Mouse (Mus musculus): ENCODE results near the gene 6030458C11Rik. TPM values are rescaled to one million over a fixed set of nuclear protein-coding genes. Genes with fewer than 3 reads are reported as not detected.
A peak's percentile ranks its signal among the peaks of the same experiment; 100 is the strongest.

6030458C11Rik gene
- polyA plus RNA-seq (2012; rRNA removed) = 6.2 and 9.1 TPM in 2 replicates

DNA sequence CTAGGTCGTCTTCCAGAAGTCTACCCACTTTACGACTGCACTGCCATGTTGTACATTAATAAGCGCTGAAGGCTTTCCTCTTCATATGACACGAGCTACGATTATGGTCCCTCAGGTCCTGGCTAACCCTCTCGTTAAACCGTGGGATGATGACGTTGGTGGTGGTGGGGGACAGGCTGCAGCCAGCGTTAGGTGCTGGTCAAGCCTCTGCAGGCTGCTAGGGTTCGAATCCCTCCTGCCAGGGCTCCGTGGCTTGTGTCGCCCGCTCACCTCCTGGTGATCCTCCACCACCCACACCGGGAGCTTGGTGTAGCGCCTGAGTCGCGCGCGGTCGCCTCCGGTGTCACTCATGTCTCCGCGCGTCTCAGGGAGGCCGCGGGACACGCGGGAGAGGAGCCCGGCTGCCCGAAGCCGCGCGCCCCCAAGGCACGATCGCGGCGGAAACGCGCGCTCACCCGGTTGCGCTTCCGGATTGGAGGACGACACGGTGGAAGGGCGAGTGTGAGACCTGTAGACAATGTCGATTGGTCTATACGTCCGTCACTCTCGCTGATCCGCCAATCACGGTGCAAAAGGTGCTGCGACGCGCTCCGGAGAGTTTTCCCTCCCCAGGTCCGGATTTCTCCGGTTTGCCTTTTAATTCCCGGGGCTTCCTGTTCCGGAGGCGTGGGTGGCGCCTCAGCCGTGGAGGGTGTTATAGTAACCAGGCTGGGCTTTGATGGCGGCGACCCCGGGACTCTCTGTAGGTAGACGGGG lies at the start of gene 6030458C11Rik, which contains the start of gene Drosha:
Gene 6030458C11Rik (minus strand): TSS at position 453 of the 756 bp plus-strand sequence.
Gene Drosha (plus strand): TSS at position 619 of the 756 bp plus-strand sequence.
- DNase-seq (ENCODE audit: low read depth, low spot score) = peak; percentile 100
- under 1% methylated on average over 67 of the region's 67 CpGs for WGBS

DNA sequence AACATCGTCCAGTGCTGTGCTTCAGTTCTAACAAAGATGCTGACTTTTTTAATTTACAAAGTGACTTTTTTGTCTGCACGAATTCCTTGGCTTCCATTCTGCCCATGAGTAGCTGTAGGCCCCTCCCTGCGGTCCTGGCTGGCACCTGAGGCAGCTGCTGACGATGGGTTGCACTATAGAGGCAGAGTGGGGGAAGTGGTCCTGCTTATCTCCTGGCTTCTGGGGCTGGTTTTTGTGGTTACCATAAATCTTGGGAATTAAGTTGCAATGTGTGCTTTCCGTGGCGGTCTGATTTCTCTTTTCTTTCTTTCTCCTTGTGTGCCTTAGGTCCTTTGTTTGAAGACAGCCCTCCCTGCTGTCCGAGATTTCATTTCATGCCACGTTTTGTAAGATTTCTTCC lies 42.8 kb upstream of the 6030458C11Rik start:
- no peak for DNase-seq (ENCODE audit: low read depth, low spot score)
- WGBS = 87% methylated on average over 8 of the region's 8 CpGs

DNA sequence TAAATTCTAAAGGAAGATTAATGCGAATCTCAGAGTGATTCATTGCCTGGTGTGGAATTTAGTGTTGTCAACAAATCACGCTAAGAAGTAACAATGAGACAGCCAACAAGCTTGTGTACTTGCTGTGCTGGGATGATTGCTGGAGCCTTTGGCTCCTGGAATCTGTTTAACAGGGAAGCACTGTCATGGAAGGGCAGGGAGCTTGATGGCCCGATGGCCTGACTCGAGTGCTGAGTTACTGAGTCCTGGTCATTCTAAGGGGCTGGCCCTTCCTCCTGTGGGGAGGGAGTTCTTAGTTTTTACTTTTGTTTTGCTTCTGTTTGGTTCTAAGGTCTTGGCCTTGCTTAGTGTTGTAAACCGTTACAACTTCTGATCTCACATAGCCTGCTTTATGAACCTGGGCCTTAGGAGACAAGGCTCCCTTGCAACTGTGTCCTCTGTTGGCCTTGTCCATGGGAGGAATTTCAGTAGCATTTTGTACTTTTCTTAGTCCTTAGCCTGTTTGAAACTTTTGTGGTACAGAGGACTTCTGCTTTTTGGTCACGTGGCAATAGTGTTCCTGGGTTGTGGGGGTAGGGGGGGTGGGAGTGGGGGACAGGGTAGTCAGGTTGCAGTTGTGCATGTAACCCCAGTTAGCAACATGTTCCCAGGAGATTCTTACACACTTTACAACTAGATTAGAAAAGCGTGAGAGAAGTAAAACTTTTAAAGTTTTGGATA lies 41.3 kb upstream of the 6030458C11Rik start:
- 68% methylated on average over 7 of the region's 7 CpGs for WGBS
- DNase-seq (ENCODE audit: low read depth, low spot score) = no peak

DNA sequence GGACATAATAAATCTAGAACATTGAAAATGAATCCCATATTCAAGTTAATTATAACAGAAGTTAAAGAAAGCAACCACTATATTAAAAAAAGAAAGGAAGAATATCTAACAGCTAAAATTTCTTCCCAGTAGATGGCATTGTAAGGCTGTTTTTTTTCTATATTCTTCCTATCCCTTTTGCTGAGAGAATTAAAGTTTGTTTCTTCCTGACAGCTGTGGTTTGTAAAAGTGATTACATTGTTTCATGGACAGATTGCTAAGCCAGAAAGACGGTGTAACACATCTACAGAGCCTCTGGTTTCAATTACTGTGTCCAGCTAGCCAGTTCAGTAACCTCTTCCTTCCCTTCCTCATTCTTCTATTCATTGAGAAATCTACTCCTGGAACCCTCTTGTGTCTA lies 39.2 kb upstream of the 6030458C11Rik start:
- WGBS = 71% methylated on average over 1 of the region's 1 CpGs
- no peak for DNase-seq (ENCODE audit: low read depth, low spot score)

DNA sequence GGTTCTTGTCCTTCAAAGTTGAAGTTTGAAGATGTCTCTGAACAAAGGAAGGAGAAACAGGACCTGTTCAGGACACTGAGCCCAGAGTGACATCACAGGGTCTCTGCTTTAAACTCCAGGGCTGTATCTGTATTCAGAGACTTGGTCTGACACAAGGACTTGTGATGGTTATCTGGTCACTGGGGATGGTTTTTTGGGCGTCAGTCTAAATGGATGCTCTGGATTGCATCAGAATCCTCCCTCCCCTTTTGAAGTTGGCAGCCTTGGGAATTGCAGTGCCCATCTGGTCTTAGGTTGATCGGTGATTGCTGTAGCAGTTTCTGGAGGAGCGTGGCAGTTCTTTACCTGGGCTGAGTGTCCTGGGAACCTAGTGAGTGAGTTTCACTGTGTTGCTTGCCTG lies 37.6 kb upstream of the 6030458C11Rik start:
- 89% methylated on average over 3 of the region's 3 CpGs for WGBS
- no peak for DNase-seq (ENCODE audit: low read depth, low spot score)

DNA sequence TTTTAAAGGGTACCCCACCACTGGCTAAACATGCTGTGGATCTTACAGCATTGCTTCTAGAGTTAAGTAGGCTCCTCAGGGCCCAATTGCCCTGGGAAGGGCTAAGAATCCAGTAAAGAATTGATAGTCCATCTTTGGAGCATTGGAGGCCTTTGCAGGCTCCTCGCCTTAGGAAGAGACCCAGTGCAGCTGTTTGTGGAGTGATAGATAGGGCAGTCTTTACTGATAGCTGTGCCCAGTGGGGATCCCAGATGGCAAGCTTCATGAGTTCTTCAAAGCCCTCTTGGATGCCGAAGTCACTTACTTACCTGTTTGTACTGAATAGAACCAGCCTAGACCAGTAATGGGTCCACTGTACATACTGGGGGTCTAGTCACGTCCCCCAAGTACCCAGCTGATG lies 34.2 kb upstream of the 6030458C11Rik start:
- WGBS = 96% methylated on average over 3 of the region's 3 CpGs

DNA sequence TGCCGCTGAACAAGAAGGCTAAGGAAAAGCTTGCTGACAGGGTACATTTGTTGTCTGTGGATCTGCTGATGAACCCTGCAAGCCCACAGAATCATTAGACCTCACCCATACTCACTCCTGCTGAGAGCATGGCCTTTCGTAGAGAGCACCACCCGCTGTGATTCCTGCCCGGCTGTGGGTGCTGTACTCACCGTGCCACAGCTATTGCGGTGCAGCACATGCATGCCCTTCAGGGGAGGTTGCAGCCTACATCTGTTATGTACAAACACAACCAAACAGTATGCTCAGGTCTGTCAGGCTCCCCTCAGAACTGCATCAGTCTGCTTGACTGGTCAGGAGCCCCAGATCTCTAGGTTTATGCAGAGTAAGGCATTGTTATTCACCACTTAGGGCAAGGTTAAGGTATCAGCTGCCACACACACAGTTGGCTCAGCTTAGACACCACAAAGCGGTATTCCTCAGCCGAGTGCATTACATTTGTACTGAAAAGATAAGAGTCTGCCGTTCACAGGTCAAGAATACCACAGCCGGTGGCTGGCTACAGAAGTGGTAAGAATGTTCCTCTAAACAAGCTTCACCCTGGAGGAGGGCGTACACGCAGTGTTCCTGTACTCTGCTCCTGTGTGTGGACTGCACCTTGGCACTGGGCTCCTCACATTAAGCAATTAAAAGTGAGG lies 33.5 kb upstream of the 6030458C11Rik start:
- DNase-seq (ENCODE audit: low read depth, low spot score) = no peak
- 93% methylated on average over 12 of the region's 12 CpGs for WGBS

More for the DNA sequence above, 34.2 kb upstream of the 6030458C11Rik start:
- DNase-seq (ENCODE audit: low read depth, low spot score) = no peak

DNA sequence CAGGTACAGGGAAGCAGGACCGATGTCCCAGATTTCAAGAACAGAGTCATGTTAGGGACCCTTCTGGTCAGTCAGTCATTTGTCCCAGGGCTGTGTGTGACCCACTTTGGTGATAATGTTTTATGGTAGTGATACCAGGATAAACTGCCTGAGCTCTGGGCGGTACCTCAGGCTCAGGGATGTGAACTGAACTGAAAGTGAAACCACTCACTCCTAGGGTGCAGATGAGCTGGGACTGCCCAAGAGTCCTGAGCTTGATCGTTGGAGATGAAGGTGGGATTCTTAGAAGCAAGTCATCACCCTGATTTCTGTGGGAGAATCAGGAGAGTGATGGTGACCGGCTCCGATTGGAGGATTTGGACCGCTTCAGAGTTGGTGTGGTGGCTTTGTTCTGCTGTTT lies 32.3 kb upstream of the 6030458C11Rik start:
- no peak for DNase-seq (ENCODE audit: low read depth, low spot score)
- 87% methylated on average over 6 of the region's 6 CpGs for WGBS

DNA sequence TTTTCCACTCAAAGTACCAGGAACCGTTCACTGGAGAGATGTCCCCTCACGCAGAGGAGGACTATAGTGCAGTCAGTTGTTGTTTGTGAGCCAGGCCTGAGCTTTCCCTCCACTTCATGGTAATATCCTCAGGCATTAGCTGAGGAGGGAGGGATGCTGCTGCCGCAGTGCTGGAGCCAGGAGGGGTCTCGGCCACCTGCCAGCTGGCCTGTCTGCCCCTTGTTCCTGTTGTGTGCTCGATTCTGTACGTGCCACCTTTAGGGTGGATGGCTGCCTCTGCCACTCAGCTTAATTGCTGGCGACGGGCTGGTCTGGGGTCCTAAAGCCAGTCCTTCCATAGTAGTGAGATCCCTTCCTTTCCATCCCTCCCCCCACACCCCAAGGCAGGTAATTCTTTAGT lies 29.0 kb upstream of the 6030458C11Rik start:
- WGBS = 92% methylated on average over 8 of the region's 8 CpGs
- no peak for DNase-seq (ENCODE audit: low read depth, low spot score)

DNA sequence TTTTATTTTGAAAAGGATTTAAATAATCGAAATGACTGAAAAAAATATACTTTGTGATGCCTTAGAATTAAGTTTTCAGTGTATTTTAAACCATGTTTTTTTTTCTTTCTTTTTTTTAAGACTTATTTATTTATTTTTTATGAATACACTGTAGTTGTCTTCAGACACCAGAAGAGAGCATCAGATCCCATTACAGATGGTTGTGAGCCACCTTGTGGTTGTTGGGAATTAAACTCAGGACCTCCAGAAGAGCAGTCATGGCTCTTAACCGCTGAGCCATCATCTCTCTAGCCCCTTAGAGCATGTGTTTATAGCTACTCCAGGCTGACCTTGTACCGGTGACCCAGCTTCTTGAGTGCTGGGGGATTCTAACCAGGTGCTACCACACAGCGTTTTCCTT lies 24.9 kb upstream of the 6030458C11Rik start:
- 77% methylated on average over 4 of the region's 4 CpGs for WGBS
- DNase-seq (ENCODE audit: low read depth, low spot score) = no peak

DNA sequence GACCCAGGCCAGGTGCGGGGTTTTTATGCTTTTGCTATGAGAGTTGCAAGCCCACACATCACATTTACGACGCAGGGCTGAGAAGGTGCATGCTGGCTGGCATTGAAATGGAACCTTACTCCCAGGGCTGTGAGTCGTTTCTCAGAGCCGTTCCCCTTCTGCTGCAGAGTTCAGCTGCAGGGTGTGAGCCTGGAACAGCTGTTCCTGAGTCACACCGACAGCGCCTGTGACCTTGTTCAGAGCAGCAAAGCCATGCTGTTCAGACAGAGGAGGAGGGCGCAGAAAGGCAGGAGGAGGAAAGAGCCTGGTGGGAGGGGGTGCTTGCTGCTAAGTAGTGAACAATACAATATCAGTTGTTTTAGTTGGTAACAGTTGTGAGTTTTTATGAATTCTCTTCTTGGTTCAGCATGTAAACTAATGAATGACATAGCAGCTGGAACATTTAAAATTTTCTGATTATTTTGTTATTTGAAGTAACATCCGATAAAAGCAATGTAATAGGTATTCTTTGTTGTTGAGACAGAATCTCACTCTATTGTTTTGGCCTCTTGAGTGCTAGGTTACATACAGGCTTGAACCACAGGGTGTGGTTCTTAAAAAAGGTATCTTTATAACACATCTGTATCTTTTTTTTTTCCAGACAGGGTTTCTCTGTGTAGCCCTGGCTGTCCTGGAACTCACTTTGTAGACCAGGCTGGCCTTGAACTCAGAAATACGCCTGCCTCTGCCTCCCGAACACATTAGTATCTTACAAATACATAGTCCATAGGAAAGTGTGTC lies 23.9 kb upstream of the 6030458C11Rik start:
- no peak for DNase-seq (ENCODE audit: low read depth, low spot score)
- 72% methylated on average over 11 of the region's 11 CpGs for WGBS

DNA sequence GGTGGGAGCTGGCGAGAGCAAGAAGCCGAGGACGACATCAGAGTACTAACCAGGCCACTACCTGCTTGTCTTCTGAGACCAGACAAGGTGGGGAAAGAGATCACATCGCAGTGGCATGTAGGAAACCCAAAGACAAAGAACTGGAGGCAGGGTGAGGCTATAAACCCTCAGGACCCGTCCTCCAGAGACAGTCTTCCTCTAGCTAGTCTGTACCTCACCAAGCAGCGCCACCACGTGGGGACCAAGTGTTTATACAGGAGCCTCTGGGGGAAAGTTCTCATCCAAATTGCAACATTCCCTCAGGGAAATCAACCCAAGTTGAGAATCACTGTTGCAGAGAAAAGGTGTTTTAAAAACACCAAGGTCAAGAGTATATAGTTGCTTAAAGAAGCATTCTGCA lies 18.4 kb upstream of the 6030458C11Rik start:
- no peak for DNase-seq (ENCODE audit: low read depth, low spot score)
- WGBS = 81% methylated on average over 7 of the region's 7 CpGs

DNA sequence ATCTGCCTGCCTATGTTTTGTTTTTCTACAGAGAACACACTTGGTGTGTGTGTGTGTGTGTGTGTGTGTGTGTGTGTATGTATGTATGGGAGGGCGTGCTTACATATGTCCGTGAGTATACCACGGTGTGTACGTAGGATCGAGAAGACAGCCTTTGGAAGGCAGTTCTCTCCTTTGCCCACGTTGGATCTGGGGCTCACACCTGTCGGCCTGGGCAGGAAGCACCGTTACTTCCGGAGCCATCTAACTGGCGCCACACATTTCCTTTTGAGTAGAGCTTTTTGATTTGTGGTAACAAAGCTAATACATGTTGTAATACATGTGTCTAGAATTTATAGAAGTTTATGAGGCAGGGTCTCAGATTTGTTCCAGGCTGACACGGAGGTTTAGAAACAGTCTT lies 16.3 kb upstream of the 6030458C11Rik start:
- WGBS = 87% methylated on average over 11 of the region's 11 CpGs
- DNase-seq (ENCODE audit: low read depth, low spot score) = no peak

DNA sequence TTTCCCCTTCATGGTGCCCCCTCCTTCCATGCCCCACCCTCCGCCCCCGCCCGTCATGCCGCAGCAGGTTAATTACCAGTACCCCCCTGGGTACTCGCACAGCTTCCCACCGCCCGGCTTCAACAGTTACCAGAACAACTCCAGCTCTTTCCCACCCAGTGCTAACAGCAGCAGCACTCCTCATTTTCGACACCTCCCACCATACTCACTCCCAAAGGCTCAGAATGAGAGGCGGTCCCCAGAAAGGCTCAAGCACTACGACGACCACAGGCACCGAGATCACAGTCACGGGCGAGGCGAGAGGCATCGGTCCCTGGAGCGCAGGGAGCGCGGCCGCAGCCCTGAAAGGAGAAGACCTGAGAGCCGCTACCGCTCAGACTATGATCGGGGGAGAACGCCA lies 9.8 kb upstream of the 6030458C11Rik start:
- no peak for DNase-seq (ENCODE audit: low read depth, low spot score)
- WGBS = 96% methylated on average over 24 of the region's 24 CpGs

DNA sequence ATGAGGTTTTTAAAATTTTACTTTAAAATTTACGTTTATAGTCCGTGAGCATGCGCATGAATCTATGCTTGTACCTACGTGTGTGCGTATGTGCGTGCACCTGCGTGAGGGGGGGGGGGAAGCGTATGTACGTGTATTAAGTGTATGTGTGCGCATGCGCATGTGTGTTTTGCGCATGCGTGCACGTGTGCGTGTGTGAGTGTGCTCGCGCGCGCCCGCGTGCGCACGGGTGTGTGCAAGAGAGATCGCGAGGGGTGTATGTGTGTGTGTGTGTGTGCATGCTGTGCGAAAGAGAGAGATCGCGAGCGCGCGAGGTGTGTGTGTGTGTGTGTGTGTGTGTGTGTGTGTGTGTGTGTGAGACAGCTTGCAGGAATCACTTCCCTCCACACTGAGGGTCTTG lies 8.9 kb upstream of the 6030458C11Rik start:
- WGBS = 98% methylated on average over 31 of the region's 31 CpGs
- DNase-seq (ENCODE audit: low read depth, low spot score) = no peak

DNA sequence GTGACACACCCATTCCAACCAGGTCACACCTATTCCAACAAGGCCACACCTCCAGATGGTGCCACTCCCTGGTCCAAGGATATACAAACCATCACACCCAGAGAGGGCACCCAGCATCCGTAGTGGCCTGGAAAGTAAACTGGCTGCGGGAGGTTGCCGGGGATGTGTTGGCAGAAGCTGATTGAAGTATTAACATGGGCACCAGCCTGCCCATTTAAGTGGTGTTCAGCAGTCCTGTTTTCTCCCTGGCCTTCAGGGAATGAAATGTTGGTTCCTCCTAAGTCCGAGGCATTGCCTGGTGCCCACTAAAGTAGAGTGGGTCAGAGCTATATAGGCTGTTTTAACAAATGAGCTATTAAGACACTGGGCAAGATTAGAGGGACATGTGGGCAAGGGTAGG lies 8.2 kb upstream of the 6030458C11Rik start:
- 71% methylated on average over 4 of the region's 4 CpGs for WGBS
- no peak for DNase-seq (ENCODE audit: low read depth, low spot score)

DNA sequence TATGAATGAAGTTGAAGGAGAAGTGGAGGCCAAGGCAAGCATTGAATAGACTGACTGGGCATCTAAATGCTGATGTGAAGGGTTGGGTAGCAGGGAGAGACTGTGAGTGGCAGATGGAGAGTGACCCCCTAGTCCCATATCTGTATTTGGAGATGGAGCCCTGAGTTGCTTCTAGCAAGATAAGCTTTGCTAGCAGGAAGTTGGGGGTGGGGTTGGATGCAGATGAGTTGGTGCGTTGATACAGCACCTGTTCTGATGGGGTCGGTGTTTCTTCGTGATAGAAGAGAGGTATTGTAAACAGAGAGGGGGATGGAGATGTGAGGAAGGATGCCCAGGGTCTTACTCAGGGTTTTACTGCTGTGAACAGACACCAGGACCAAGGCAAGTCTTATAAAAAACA lies 5.4 kb upstream of the 6030458C11Rik start:
- 89% methylated on average over 3 of the region's 3 CpGs for WGBS
- no peak for DNase-seq (ENCODE audit: low read depth, low spot score)

DNA sequence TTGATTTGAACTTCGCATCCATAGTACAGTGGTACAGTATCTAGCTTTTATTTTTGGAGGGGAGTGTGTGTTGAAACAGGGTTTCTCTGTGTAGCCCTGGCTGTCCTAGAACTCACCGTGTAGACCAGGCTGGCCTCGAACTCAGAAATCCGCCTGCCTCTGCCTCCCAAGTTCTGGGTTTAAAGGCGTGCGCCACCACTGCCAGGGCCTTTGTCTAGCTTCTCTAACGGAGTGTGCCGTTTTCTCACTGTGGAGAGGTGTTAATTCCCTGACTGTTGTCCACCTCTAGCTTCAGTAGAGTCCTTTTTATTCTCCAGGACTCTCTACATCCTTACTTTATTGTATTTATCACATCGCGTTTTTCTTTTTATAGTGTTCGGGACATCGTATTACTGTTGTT lies 959 bp upstream of the 6030458C11Rik start:
- WGBS = 37% methylated on average over 12 of the region's 12 CpGs

DNA sequence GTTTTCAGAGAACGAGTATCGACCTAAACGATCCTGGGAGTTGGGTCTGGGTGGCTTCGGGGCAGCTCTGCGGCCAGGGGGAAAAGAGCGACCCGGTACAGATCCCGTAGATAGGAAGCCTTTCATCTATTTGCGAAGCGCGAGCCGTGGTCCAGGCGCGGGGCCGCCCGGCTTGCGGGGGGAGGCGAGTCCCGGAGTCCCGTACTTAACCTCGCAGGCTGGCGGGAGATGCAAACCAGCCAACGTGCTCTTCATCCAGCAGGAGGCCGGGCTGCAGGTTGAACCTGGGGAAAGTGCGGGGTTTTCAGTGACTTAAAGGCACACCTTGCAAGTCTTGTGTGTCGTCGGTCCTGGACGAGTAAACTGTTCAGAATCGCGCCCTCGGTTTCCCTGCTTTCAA lies 516 bp upstream of the 6030458C11Rik start:
- no peak for DNase-seq (ENCODE audit: low read depth, low spot score)

More for the DNA sequence above, 959 bp upstream of the 6030458C11Rik start:
- DNase-seq (ENCODE audit: low read depth, low spot score) = no peak

More for the DNA sequence above, 516 bp upstream of the 6030458C11Rik start:
- under 1% methylated on average over 31 of the region's 31 CpGs for WGBS

Data from large intestine, adult 2 months (tissue).